ENCODE assay signal across 15 mouse cellular contexts in the genomic region with DNA sequence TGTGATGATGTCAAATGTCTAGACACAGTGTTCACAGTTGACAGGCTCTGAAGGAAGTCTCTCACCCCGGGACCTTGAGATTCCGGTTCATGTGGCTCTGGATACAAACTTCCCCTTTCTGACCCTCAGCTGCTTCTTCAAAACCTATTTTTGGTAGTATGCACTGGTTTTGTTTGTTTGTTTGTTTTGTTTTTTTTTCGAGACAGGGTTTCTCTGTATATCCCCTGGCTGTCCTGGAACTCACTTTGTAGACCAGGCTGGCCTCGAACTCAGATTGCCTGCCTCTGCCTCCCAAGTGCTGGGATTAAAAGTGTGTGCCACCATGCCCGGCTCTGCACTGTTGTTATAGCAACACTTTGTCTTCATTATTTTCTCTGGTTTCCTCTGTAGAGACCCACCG. TPM values are rescaled to one million over a fixed set of nuclear protein-coding genes. Genes with fewer than 3 reads are reported as not detected.
"Had no signal": no experiment of that assay in that cellular context is flagged by ENCODE, and none has a peak within 500 bp of the region (broad histone marks: within the 10 kb centered on the region; RNA-seq: fewer than 3 reads in every experiment).

No protein-coding gene starts in this region.

- H3K9ac ChIP-seq: liver, embryonic 13.5 days; liver, postnatal 0 days; lung, embryonic 15.5 days; midbrain, embryonic 13.5 days; neural tube, embryonic 15.5 days had no signal

- H3K27me3 ChIP-seq: liver, embryonic 13.5 days; lung, embryonic 15.5 days had no signal

- DNase-seq: kidney, adult 8-10 months; kidney, postnatal 25 days; left cerebral cortex, postnatal 4 days; liver, embryonic 13.5 days; liver, postnatal 0 days; lung, postnatal 14 days; retina, postnatal 1 day; right cerebral cortex, postnatal 14 days; thymus, postnatal 25 days had no signal

- H3K9me3 ChIP-seq: liver, embryonic 13.5 days; lung, embryonic 15.5 days; midbrain, embryonic 13.5 days; neural tube, embryonic 15.5 days had no signal

- H3K4me1 ChIP-seq: lung, embryonic 15.5 days; midbrain, embryonic 13.5 days; neural tube, embryonic 15.5 days had no signal

- ATAC-seq: inflammation-experienced regulatory T-cells, adult 6 months; intestine, postnatal 0 days; liver, postnatal 0 days; midbrain, embryonic 13.5 days had no signal

- H3K27ac ChIP-seq: liver, embryonic 13.5 days; lung, embryonic 15.5 days; midbrain, embryonic 13.5 days; neural tube, embryonic 15.5 days had no signal

- H3K4me2 ChIP-seq: liver, embryonic 13.5 days; lung, embryonic 15.5 days; midbrain, embryonic 13.5 days; neural tube, embryonic 15.5 days had no signal

- H3K36me3 ChIP-seq: liver, embryonic 13.5 days; lung, embryonic 15.5 days; midbrain, embryonic 13.5 days; neural tube, embryonic 15.5 days had no signal

- H3K4me3 ChIP-seq: liver, embryonic 13.5 days; lung, embryonic 15.5 days; midbrain, embryonic 13.5 days; myocyte; neural tube, embryonic 15.5 days had no signal

RNA-seq across cellular contexts. Expression of gene Ltc4s, which starts 5.5 kb away (rescaled TPM):
- polyA plus RNA-seq: inflammation-experienced regulatory T-cells, adult 6 months had no signal
